Mouse (Mus musculus) liver, postnatal 0 days (tissue): ENCODE data around the gene Fam81a.

Experiments
- CTCF ChIP-seq: sonication (generic); IDR thresholded peaks from 2 replicates; pipeline ENCODE4 v1.5.1; 2016; ENCODE audit warnings: antibody characterized with exemption, low read depth
- EP300 ChIP-seq: IDR thresholded peaks from 2 replicates; pipeline ENCODE4 v1.6.1; 2016; ENCODE audit warnings: antibody characterized with exemption, low read depth, mild to moderate bottlenecking

GRCm38 (mm10) chr9:70067497-70067896 lies 74.9 kb downstream of the Fam81a start:
- no peak for TF ChIP-seq EP300
- no peak for TF ChIP-seq CTCF
